Comparison of ENCODE assay signal across 8 mouse cellular contexts in genomic region chr1:170549059-170549458, GRCm38 (mm10). TPM values are rescaled to one million over a fixed set of nuclear protein-coding genes. Genes with fewer than 3 reads are reported as not detected.
A peak's percentile ranks its signal among the peaks of the same experiment; 100 is the strongest.
DNase-seq lines count a peak whose midpoint lies in the region.

No protein-coding gene starts in this region.

- DNase-seq in heart, adult 18-20 months: peak; percentile 53 to 68
- DNase-seq in heart, postnatal 25 days (ENCODE audit: low spot score): no peak
- peak; percentile 42 for DNase-seq in right cerebral cortex, adult 18-20 months
- no peak for DNase-seq in right cerebral cortex, postnatal 14 days
- peak; percentile 44 to 79 for DNase-seq in kidney, adult 8-10 months
- DNase-seq in lung, postnatal 25 days (ENCODE audit: low spot score): peak; percentile 89
- no peak for DNase-seq in adrenal gland, postnatal 10 days
- no peak for DNase-seq in c-Kit-positive CD71-positive TER-119-positive erythroid progenitor cells, embryonic 14.5 days (ENCODE audit: low spot score)

- intact Hi-C loops in heart, postnatal 25 days (cut with DNase I): no loop called here

RNA-seq across cellular contexts. Expression of gene Nos1ap, which starts 40.6 kb away (rescaled TPM):
- total RNA-seq in heart, adult 18-20 months (2021): 10 to 100 TPM; 17.4 to 23.6 TPM
- 10 to 100 TPM; 23.4 to 24.3 TPM for total RNA-seq in heart, postnatal 25 days (2021)
- total RNA-seq in adrenal gland, postnatal 10 days (2021): 10 to 100 TPM; 14.5 to 20.1 TPM

Comparison
In these comparisons a context has a peak if more than half of its experiments do, and no peak if none do; other contexts are left out.
1. DNase-seq: peak in heart, adult 18-20 months (2 of 2), right cerebral cortex, adult 18-20 months (single experiment), kidney, adult 8-10 months (2 of 2) and lung, postnatal 25 days (single experiment); none in heart, postnatal 25 days (single experiment), right cerebral cortex, postnatal 14 days (single experiment), adrenal gland, postnatal 10 days (single experiment) and c-Kit-positive CD71-positive TER-119-positive erythroid progenitor cells, embryonic 14.5 days (single experiment).